In the genomic region with DNA sequence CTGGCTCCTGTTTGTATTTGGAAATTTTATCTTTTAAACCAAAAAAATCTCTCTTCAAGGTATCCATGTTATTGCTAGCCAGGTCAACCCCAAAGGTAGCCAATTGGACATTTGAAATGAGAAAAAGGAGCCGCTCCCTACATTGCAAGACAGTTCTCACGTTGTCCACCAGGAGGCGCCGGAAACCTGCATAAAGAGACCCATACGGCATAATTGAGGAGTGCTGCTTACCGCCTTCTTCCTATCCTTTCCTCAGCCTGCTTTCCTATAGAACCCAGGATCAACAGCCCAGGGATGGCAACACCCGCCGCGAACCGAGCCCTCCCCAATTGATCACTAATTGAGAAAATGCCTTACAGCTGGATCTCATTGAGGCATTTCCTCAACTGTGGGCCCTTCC, we compare ENCODE assay signal across 9 mouse cellular contexts. TPM values are rescaled to one million over a fixed set of nuclear protein-coding genes. Genes with fewer than 3 reads are reported as not detected.
DNase-seq lines count a peak whose midpoint lies in the region; ATAC-seq and TF ChIP-seq lines count a peak whose summit lies in the region.
"Had no signal": no experiment of that assay in that cellular context is flagged by ENCODE, and none has a peak within 500 bp of the region (broad histone marks: within the 10 kb centered on the region; RNA-seq: fewer than 3 reads in every experiment).

No protein-coding gene starts in this region.

- TF ChIP-seq EP300 in stomach, postnatal 0 days (optimal IDR thresholded peaks at IDR 0.05) = no peak

- H3K9me3 ChIP-seq in hindbrain, postnatal 0 days (ENCODE audit: low read length) = no peaks in the 10 kb centered on the region
- no peaks in the 10 kb centered on the region for H3K9me3 ChIP-seq in stomach, postnatal 0 days (ENCODE audit: control insufficient read depth, low read length)

- TF ChIP-seq CTCF in hindbrain, postnatal 0 days (IDR thresholded peaks at IDR 0.05; ENCODE audit: low read depth) = peak; percentile 94
- peak; percentile 93 for TF ChIP-seq CTCF in stomach, postnatal 0 days (IDR thresholded peaks at IDR 0.05; ENCODE audit: low read depth)

- under 1% methylated on average over 10 of the region's 10 CpGs for WGBS in hindbrain, postnatal 0 days
- under 1% methylated on average over 10 of the region's 10 CpGs for WGBS in stomach, postnatal 0 days

- no peaks in the 10 kb centered on the region for H3K36me3 ChIP-seq in hindbrain, postnatal 0 days (ENCODE audit: insufficient read depth, low read length)
- H3K36me3 ChIP-seq in stomach, postnatal 0 days (ENCODE audit: control insufficient read depth, insufficient read depth, low read length) = no peaks in the 10 kb centered on the region

- H3K4me2 ChIP-seq in hindbrain, postnatal 0 days (ENCODE audit: low read depth, low read length) = no peak overlapping the region
- no peak overlapping the region for H3K4me2 ChIP-seq in stomach, postnatal 0 days (replicated peaks; ENCODE audit: low read depth)

- no peaks in the 10 kb centered on the region; the same call in 1 of the 2 replicates for H3K27me3 ChIP-seq in hindbrain, postnatal 0 days (ENCODE audit: insufficient read depth, low read length)
- H3K27me3 ChIP-seq in stomach, postnatal 0 days (ENCODE audit: control insufficient read depth, insufficient read depth, low read length) = no peaks in the 10 kb centered on the region

- H3K9ac ChIP-seq in hindbrain, postnatal 0 days (replicated peaks; ENCODE audit: low read length) = no peak overlapping the region
- H3K9ac ChIP-seq in stomach, postnatal 0 days (ENCODE audit: low read length) = no peak overlapping the region

- intact Hi-C loops in left cerebral cortex, postnatal 10 days (cut with DNase I) = loop anchor here (1.0 kb wide), 1 partner anchor 77 kb away; no protein-coding TSS in a partner anchor

- H3K4me1 ChIP-seq in hindbrain, postnatal 0 days (ENCODE audit: insufficient read depth, low read length) = no peaks in the 10 kb centered on the region
- no peaks in the 10 kb centered on the region for H3K4me1 ChIP-seq in stomach, postnatal 0 days (replicated peaks; ENCODE audit: control insufficient read depth, insufficient read depth)

- DNase-seq in 3134 (ENCODE audit: extremely low read depth, insufficient read length, low spot score) = peak; percentile 64
- peak; percentile 85 for DNase-seq in R1 (ENCODE audit: low read depth, low spot score)
- peak; percentile 92 to 95 for DNase-seq in cerebellum, postnatal 10 days
- DNase-seq in frontal cortex, postnatal 10 days (ENCODE audit: low spot score in 2 of 2) = peak; percentile 42 to 77
- peak; percentile 89 for DNase-seq in hindbrain, postnatal 0 days (ENCODE audit: low spot score)
- peak; percentile 76 for DNase-seq in left cerebral cortex, postnatal 10 days (ENCODE audit: extremely low spot score in 1 of 2, low spot score in 2 of 2)
- peak; percentile 89 for DNase-seq in stomach, postnatal 0 days (ENCODE audit: low spot score)

- H3K27ac ChIP-seq in hindbrain, postnatal 0 days = no peak overlapping the region
- no peak overlapping the region for H3K27ac ChIP-seq in stomach, postnatal 0 days (replicated peaks)

- ATAC-seq in hindbrain, postnatal 0 days = no peak
- ATAC-seq in monocyte, adult 5-6 weeks (replicated peaks; ENCODE audit: insufficient number of reproducible peaks, low FRiP score, low TSS enrichment, poor library complexity, severe bottlenecking) = peak; percentile 34; the same call in 1 of the 2 replicates
- no peak for ATAC-seq in stomach, postnatal 0 days (ENCODE audit: low FRiP score, low TSS enrichment)

- no peak overlapping the region for H3K4me3 ChIP-seq in hindbrain, postnatal 0 days (ENCODE audit: low read length)
- no peak overlapping the region for H3K4me3 ChIP-seq in stomach, postnatal 0 days (ENCODE audit: low read depth, low read length)
- H3K4me3 ChIP-seq: erythroblast, embryonic 14.5 days had no signal

RNA-seq across cellular contexts. Expression of gene Krt8, which starts 16.2 kb away (rescaled TPM):
- 2.6 and 4.1 TPM in 2 replicates for total RNA-seq in hindbrain, postnatal 0 days (2014; rRNA removed)
- polyA plus RNA-seq in hindbrain, postnatal 0 days (2015; fragmentation: Nextera tagmentation; extraction: Ambion mirVana) = 5.4 and 6.2 TPM in 2 replicates
- total RNA-seq in left cerebral cortex, postnatal 10 days (2021) = not detected
- 0.19 to 0.68 TPM in 2 of 3 replicates, not detected in the other for total RNA-seq in monocyte, adult 5-6 weeks (2017)
- polyA plus RNA-seq in stomach, postnatal 0 days (2015; fragmentation: Nextera tagmentation; extraction: Ambion mirVana) = 1,902 and 1,960 TPM in 2 replicates

RNA-seq across cellular contexts. Expression of gene Krt78, which starts 34.0 kb away (rescaled TPM):
- total RNA-seq in hindbrain, postnatal 0 days (2014; rRNA removed) = not detected in 2 replicates
- not detected in 2 replicates for polyA plus RNA-seq in hindbrain, postnatal 0 days (2015; fragmentation: Nextera tagmentation; extraction: Ambion mirVana)
- under 1 TPM in 1 of 2 experiments, not detected in 1; 0.09 TPM for total RNA-seq in left cerebral cortex, postnatal 10 days (2021)
- total RNA-seq in monocyte, adult 5-6 weeks (2017) = not detected in 3 replicates
- polyA plus RNA-seq in stomach, postnatal 0 days (2015; fragmentation: Nextera tagmentation; extraction: Ambion mirVana) = 49.3 and 73.4 TPM in 2 replicates

RNA-seq across cellular contexts. Expression of gene Krt18, which starts 39.9 kb away (rescaled TPM):
- 3.4 and 5.0 TPM in 2 replicates for total RNA-seq in hindbrain, postnatal 0 days (2014; rRNA removed)
- 12.6 and 13.6 TPM in 2 replicates for polyA plus RNA-seq in hindbrain, postnatal 0 days (2015; fragmentation: Nextera tagmentation; extraction: Ambion mirVana)
- total RNA-seq in left cerebral cortex, postnatal 10 days (2021) = under 1 TPM in 1 of 2 experiments, not detected in 1; 0.77 TPM
- total RNA-seq in monocyte, adult 5-6 weeks (2017) = 1.1 to 4.4 TPM (median 3.5 TPM) in 3 replicates
- polyA plus RNA-seq in stomach, postnatal 0 days (2015; fragmentation: Nextera tagmentation; extraction: Ambion mirVana) = 715 and 753 TPM in 2 replicates

RNA-seq across cellular contexts. Expression of gene Krt79, which starts 48.0 kb away (rescaled TPM):
- total RNA-seq in hindbrain, postnatal 0 days (2014; rRNA removed) = 0.21 and 0.65 TPM in 2 replicates
- polyA plus RNA-seq in hindbrain, postnatal 0 days (2015; fragmentation: Nextera tagmentation; extraction: Ambion mirVana) = 0.50 and 0.52 TPM in 2 replicates
- total RNA-seq in left cerebral cortex, postnatal 10 days (2021) = not detected
- not detected in 3 replicates for total RNA-seq in monocyte, adult 5-6 weeks (2017)
- 12.2 and 14.3 TPM in 2 replicates for polyA plus RNA-seq in stomach, postnatal 0 days (2015; fragmentation: Nextera tagmentation; extraction: Ambion mirVana)
- polyA plus RNA-seq: erythroblast, embryonic 14.5 days had no signal
